Mouse (Mus musculus) adrenal gland, postnatal 36 days (tissue): ENCODE data around the gene Samd14. TPM values are rescaled to one million over a fixed set of nuclear protein-coding genes. Genes with fewer than 3 reads are reported as not detected.

ENCODE experiments used
- DNase-seq, 2 experiments: peaks; one replicate each; pipeline ENCODE4 v3.0.0; 2021; ENCODE audit warnings: mixed read lengths in 1 of 2
- total RNA-seq, 2 experiments: library from RNA; stranded (reverse); gene quantifications; 2 replicates each; pipeline ENCODE4 v1.2.3; 2021

The Samd14 gene
- total RNA-seq, 2 experiments from 2014 or later = 3.2 to 3.4 TPM

GRCm38 (mm10) chr11:95073835-95074234 lies 64.2 kb downstream of the Samd14 start:
- no peak for DNase-seq

- DNase-seq = no peak
These were observed 65.0 kb downstream of the Samd14 start for GRCm38 (mm10) chr11:95074694-95075093.

- DNase-seq = no peak
These were observed 65.7 kb downstream of the Samd14 start for GRCm38 (mm10) chr11:95075197-95076040.

Other genes starting within 250 kb of the Samd14 start
- gene Tmem92, start 227.2 kb upstream of the Samd14 start, total RNA-seq = not detected
- gene Col1a1, start 73.7 kb upstream of the Samd14 start, total RNA-seq = 100 to 1,000 TPM; 111 to 222 TPM
- gene Hils1, start 42.3 kb upstream of the Samd14 start, total RNA-seq = not detected
- not detected for gene Sgca, start 33.6 kb upstream of the Samd14 start, total RNA-seq
- 100 to 1,000 TPM; 119 to 120 TPM for gene Ppp1r9b, start 18.8 kb upstream of the Samd14 start, total RNA-seq
- 100 to 1,000 TPM in 1 of 2 experiments, 10 to 100 TPM in 1; 70.0 to 103 TPM for gene Pdk2, start 31.5 kb downstream of the Samd14 start, total RNA-seq
- 10 to 100 TPM; 38.0 to 56.7 TPM for gene Itga3, start 66.9 kb downstream of the Samd14 start, total RNA-seq
- gene Dlx3, start 110.2 kb downstream of the Samd14 start, total RNA-seq = not detected
- gene Dlx4, start 136.4 kb downstream of the Samd14 start, total RNA-seq = not detected